Mouse (Mus musculus): Measurements from ENCODE around the gene Olfr68. TPM values are rescaled to one million over a fixed set of nuclear protein-coding genes. Genes with fewer than 3 reads are reported as not detected.
"Not testable (repeated sequence)": the region's sequence is repeated elsewhere in the genome, so short reads cannot be mapped to it uniquely, and the experiment has no call there.

Olfr68 gene
- not detected in 2 replicates for total RNA-seq (2014; rRNA removed)
- not detected in 2 replicates for polyA plus RNA-seq (2015; fragmentation: Nextera tagmentation; extraction: Ambion mirVana)

GRCm38 (mm10) chr7:103779598-103779997, at the start of gene Olfr68:
TSS of gene Olfr68 (minus strand) at chr7:103779698.
- no peaks in the 10 kb centered on the region for H3K4me1 ChIP-seq (ENCODE audit: insufficient read depth, low read length)
- no peak within 1 kb of the TSS for H3K4me3 ChIP-seq (ENCODE audit: low read depth, low read length)
- TF ChIP-seq CTCF (IDR thresholded peaks at IDR 0.05), result no peak
- no peaks in the 10 kb centered on the region for H3K9me3 ChIP-seq (ENCODE audit: low read length)
- H3K9ac ChIP-seq (replicated peaks; ENCODE audit: low read length, poor library complexity, severe bottlenecking), result no peak within 1 kb of the TSS
- H3K27ac ChIP-seq (ENCODE audit: low read depth, low read length), result no peak within 1 kb of the TSS
- DNase-seq (ENCODE audit: low spot score) (no peak), ATAC-seq (ENCODE audit: low FRiP score) (no peak)
- WGBS, result 81% methylated on average over 3 of the region's 3 CpGs
- no peak within 1 kb of the TSS for H3K4me2 ChIP-seq (ENCODE audit: low read depth, low read length, poor library complexity, severe bottlenecking)
- no peaks in the 10 kb centered on the region for H3K27me3 ChIP-seq (ENCODE audit: insufficient read depth, low read length)
- H3K36me3 ChIP-seq (ENCODE audit: insufficient read depth, low read length), result no peaks in the 10 kb centered on the region

- no peak within 1 kb of the TSS for H3K27ac ChIP-seq (ENCODE audit: low read depth, low read length)
- no peak within 1 kb of the TSS for H3K4me2 ChIP-seq (ENCODE audit: low read depth, low read length, poor library complexity, severe bottlenecking)
- no peaks in the 10 kb centered on the region for H3K9me3 ChIP-seq (ENCODE audit: low read length)
- H3K4me3 ChIP-seq (ENCODE audit: low read depth, low read length), result no peak within 1 kb of the TSS
- H3K4me1 ChIP-seq (ENCODE audit: insufficient read depth, low read length), result no peaks in the 10 kb centered on the region
- H3K9ac ChIP-seq (replicated peaks; ENCODE audit: low read length, poor library complexity, severe bottlenecking), result no peak within 1 kb of the TSS
- no peaks in the 10 kb centered on the region for H3K36me3 ChIP-seq (ENCODE audit: insufficient read depth, low read length)
- H3K27me3 ChIP-seq (ENCODE audit: insufficient read depth, low read length), result no peaks in the 10 kb centered on the region
- WGBS, result 98% methylated on average over 4 of the region's 4 CpGs
- DNase-seq (ENCODE audit: low spot score), result no peak
- TF ChIP-seq CTCF (IDR thresholded peaks at IDR 0.05), result no peak
- no peak for ATAC-seq (ENCODE audit: low FRiP score)
These were observed 48.3 kb upstream of the Olfr68 start, which contains the start of gene Hbb-bs for GRCm38 (mm10) chr7:103827808-103828207. TSS of gene Hbb-bs (minus strand) at chr7:103828096.

- H3K9me3 ChIP-seq (ENCODE audit: low read length); H3K4me2 ChIP-seq (ENCODE audit: low read depth, low read length, poor library complexity, severe bottlenecking); ATAC-seq (ENCODE audit: low FRiP score); H3K27ac ChIP-seq (ENCODE audit: low read depth, low read length); H3K4me3 ChIP-seq (ENCODE audit: low read depth, low read length); H3K27me3 ChIP-seq (ENCODE audit: insufficient read depth, low read length); H3K9ac ChIP-seq (replicated peaks; ENCODE audit: low read length, poor library complexity, severe bottlenecking); H3K4me1 ChIP-seq (ENCODE audit: insufficient read depth, low read length); H3K36me3 ChIP-seq (ENCODE audit: insufficient read depth, low read length); DNase-seq (ENCODE audit: low spot score): not testable (repeated sequence)
- WGBS, result no CpG with 5 or more reads among the region's 2 CpGs
These were observed 47.6 kb upstream of the Olfr68 start for GRCm38 (mm10) chr7:103827139-103827538.

GRCm38 (mm10) chr7:103826255-103826887, 46.9 kb upstream of the Olfr68 start:
- H3K9ac ChIP-seq (replicated peaks; ENCODE audit: low read length, poor library complexity, severe bottlenecking), result no peak overlapping the region
- no peak for ATAC-seq (ENCODE audit: low FRiP score)

GRCm38 (mm10) chr7:103825536-103826254, 46.2 kb upstream of the Olfr68 start:
- H3K27ac ChIP-seq (ENCODE audit: low read depth, low read length), result no peak overlapping the region
- ATAC-seq (ENCODE audit: low FRiP score) (no peak), DNase-seq (ENCODE audit: low spot score) (no peak)
- 94% methylated on average over 3 of the region's 3 CpGs for WGBS
- H3K9me3 ChIP-seq (ENCODE audit: low read length), result no peaks in the 10 kb centered on the region
- H3K9ac ChIP-seq (replicated peaks; ENCODE audit: low read length, poor library complexity, severe bottlenecking), result no peak overlapping the region
- H3K4me2 ChIP-seq (ENCODE audit: low read depth, low read length, poor library complexity, severe bottlenecking), result no peak overlapping the region
- no peak overlapping the region for H3K4me3 ChIP-seq (ENCODE audit: low read depth, low read length)
- no peaks in the 10 kb centered on the region for H3K36me3 ChIP-seq (ENCODE audit: insufficient read depth, low read length)
- no peak for TF ChIP-seq CTCF (IDR thresholded peaks at IDR 0.05)
- no peaks in the 10 kb centered on the region for H3K4me1 ChIP-seq (ENCODE audit: insufficient read depth, low read length)
- H3K27me3 ChIP-seq (ENCODE audit: insufficient read depth, low read length), result no peaks in the 10 kb centered on the region

More at GRCm38 (mm10) chr7:103826255-103826887, 46.9 kb upstream of the Olfr68 start:
- Histone ChIP-seq H3K4me2 (ENCODE audit: low read depth, low read length, poor library complexity, severe bottlenecking) (no peak overlapping the region), H3K9me3 (ENCODE audit: low read length) (no peaks in the 10 kb centered on the region), H3K4me1 (ENCODE audit: insufficient read depth, low read length) (no peaks in the 10 kb centered on the region), H3K27ac (ENCODE audit: low read depth, low read length) (no peak overlapping the region), H3K27me3 (ENCODE audit: insufficient read depth, low read length) (no peaks in the 10 kb centered on the region), H3K4me3 (ENCODE audit: low read depth, low read length) (no peak overlapping the region), H3K36me3 (ENCODE audit: insufficient read depth, low read length) (no peaks in the 10 kb centered on the region)
- no peak for DNase-seq (ENCODE audit: low spot score)
- 57% methylated on average over 3 of the region's 3 CpGs for WGBS
- TF ChIP-seq CTCF (IDR thresholded peaks at IDR 0.05), result no peak

- Histone ChIP-seq H3K9ac (replicated peaks; ENCODE audit: low read length, poor library complexity, severe bottlenecking) (no peak overlapping the region), H3K36me3 (ENCODE audit: insufficient read depth, low read length) (no peaks in the 10 kb centered on the region), H3K4me1 (ENCODE audit: insufficient read depth, low read length) (no peaks in the 10 kb centered on the region), H3K9me3 (ENCODE audit: low read length) (no peaks in the 10 kb centered on the region), H3K27ac (ENCODE audit: low read depth, low read length) (no peak overlapping the region), H3K4me3 (ENCODE audit: low read depth, low read length) (no peak overlapping the region), H3K4me2 (ENCODE audit: low read depth, low read length, poor library complexity, severe bottlenecking) (no peak overlapping the region), H3K27me3 (ENCODE audit: insufficient read depth, low read length) (no peaks in the 10 kb centered on the region)
- ATAC-seq (ENCODE audit: low FRiP score) (no peak), DNase-seq (ENCODE audit: low spot score) (no peak)
- no peak for TF ChIP-seq CTCF (IDR thresholded peaks at IDR 0.05)
- WGBS, result 85% methylated on average over 2 of the region's 2 CpGs
These were observed 45.1 kb upstream of the Olfr68 start for GRCm38 (mm10) chr7:103824597-103824996.

- H3K4me3 ChIP-seq (ENCODE audit: low read depth, low read length); H3K9ac ChIP-seq (replicated peaks; ENCODE audit: low read length, poor library complexity, severe bottlenecking); H3K4me1 ChIP-seq (ENCODE audit: insufficient read depth, low read length); H3K27me3 ChIP-seq (ENCODE audit: insufficient read depth, low read length); ATAC-seq (ENCODE audit: low FRiP score); H3K36me3 ChIP-seq (ENCODE audit: insufficient read depth, low read length); DNase-seq (ENCODE audit: low spot score); H3K27ac ChIP-seq (ENCODE audit: low read depth, low read length); H3K9me3 ChIP-seq (ENCODE audit: low read length); H3K4me2 ChIP-seq (ENCODE audit: low read depth, low read length, poor library complexity, severe bottlenecking): not testable (repeated sequence)
- 73% methylated on average over 1 of the region's 2 CpGs for WGBS
These were observed 35.6 kb upstream of the Olfr68 start for GRCm38 (mm10) chr7:103815085-103815484.

Measured in midbrain, postnatal 0 days (tissue).